Mouse (Mus musculus): ENCODE data around the gene Eloa.

- TF ChIP-seq CTCF (IDR thresholded peaks at IDR 0.05; ENCODE audit: control insufficient read depth, insufficient read depth, insufficient read length) (no peak), MYOG (IDR thresholded peaks at IDR 0.05; ENCODE audit: control insufficient read depth, extremely low read depth, insufficient read length) (no peak), USF1 (IDR thresholded peaks at IDR 0.05; ENCODE audit: low read depth) (no peak)
These were observed 1.4 kb upstream of the Eloa start for GRCm38 (mm10) chr4:136022924-136023323.

Data from C2C12 (cell line).